Mouse (Mus musculus) adrenal gland, adult 10 weeks (tissue): Measurements from ENCODE around the gene Foxk2. TPM values are rescaled to one million over a fixed set of nuclear protein-coding genes. Genes with fewer than 3 reads are reported as not detected.

Source experiments
- polyA plus RNA-seq: library from polyadenylated mRNA; stranded (reverse); fragments of 350-450 nt; fragmentation: Illumina TruSeq; extraction: RNeasy Lipid Tissue Mini Kit (QIAGEN cat#74804); gene quantifications from one replicate; pipeline ENCODE4 v1.2.3, GENCODE M21; 2014; ENCODE audit warnings: low read depth, low replicate concordance

Gene Foxk2
- polyA plus RNA-seq: 25.8 TPM

GRCm38 (mm10) chr11:121259160-121260100 is at the start of gene Foxk2:
Gene Foxk2, plus strand, starts transcription at chr11:121259990.

GRCm38 (mm10) chr11:121229018-121229439 is 30.8 kb upstream of the Foxk2 start, which contains the start of gene Cybc1:
Gene Cybc1, minus strand, starts transcription at chr11:121229322.

DNA sequence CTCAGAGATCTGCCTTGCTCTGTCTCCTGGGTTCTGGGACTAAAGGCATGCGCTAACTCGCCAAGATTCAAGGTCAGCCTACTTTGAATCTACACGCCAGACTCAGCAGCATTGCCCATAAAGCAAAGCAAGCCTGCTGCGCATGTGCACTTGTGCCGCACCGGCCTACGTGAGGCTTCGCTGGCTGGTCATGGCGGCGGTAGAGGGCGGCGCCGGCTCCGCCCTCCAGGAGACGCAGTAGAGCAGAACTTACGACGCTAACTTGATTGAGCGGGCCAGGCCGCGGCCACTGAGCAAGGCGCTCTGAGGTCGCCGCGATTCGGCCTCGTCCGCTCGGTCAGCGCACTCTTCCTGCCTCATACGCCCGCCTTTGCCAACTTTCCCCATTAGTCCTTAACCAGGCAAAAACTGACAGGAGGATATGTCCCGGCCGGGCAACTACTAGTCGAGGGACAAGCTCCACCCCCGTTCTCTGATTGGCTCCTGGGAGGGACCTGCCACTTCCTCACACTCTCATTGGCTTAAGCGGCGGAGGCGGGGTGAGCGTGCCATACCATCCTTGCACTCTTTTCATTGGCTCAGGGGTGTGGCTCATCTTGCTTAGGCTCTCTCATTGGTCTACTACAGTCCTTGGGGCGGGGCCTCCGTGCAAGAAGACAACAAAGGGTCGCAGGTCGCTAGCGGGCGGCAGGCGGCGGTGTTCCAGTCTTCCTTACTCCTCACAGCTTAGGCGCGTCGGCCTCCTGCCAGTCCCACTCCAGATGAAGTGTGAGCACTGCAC is 23.0 kb upstream of the Foxk2 start, which contains the start of gene Narf:
Gene Narf (plus strand): TSS at position 690 of the 781 bp plus-strand sequence.

GRCm38 (mm10) chr11:121354091-121354707 is 94.4 kb downstream of the Foxk2 start, which contains the start of gene Wdr45b:
Gene Wdr45b, minus strand, starts transcription at chr11:121354445.

Other genes starting within 250 kb of the Foxk2 start
- not detected for gene Cd7, start 220.6 kb upstream of the Foxk2 start, polyA plus RNA-seq
- not detected for gene Sectm1b, start 196.4 kb upstream of the Foxk2 start, polyA plus RNA-seq
- gene Sectm1a, start 178.8 kb upstream of the Foxk2 start, polyA plus RNA-seq: not detected
- gene Tex19.2, start 141.3 kb upstream of the Foxk2 start, polyA plus RNA-seq: not detected
- not detected for gene Tex19.1, start 113.8 kb upstream of the Foxk2 start, polyA plus RNA-seq
- gene Uts2r, start 99.7 kb upstream of the Foxk2 start, polyA plus RNA-seq: not detected
- gene Hexdc, start 55.6 kb upstream of the Foxk2 start, polyA plus RNA-seq: 6.6 TPM
- 3.3 TPM for gene Ogfod3, start 55.3 kb upstream of the Foxk2 start, polyA plus RNA-seq
- 11.7 TPM for gene Cybc1, start 30.7 kb upstream of the Foxk2 start, polyA plus RNA-seq
- 12.0 TPM for gene Narf, start 22.7 kb upstream of the Foxk2 start, polyA plus RNA-seq
- 97.2 TPM for gene Wdr45b, start 94.5 kb downstream of the Foxk2 start, polyA plus RNA-seq
- gene Rab40b, start 128.3 kb downstream of the Foxk2 start, polyA plus RNA-seq: 10.3 TPM
- gene Fn3krp, start 161.4 kb downstream of the Foxk2 start, polyA plus RNA-seq: 10.2 TPM
- 0.41 TPM for gene Fn3k, start 174.9 kb downstream of the Foxk2 start, polyA plus RNA-seq
- 31.0 TPM for gene Tbcd, start 192.0 kb downstream of the Foxk2 start, polyA plus RNA-seq